Mouse (Mus musculus) liver, postnatal 0 days (tissue): Measurements from ENCODE around the gene Dock4.

Source experiments
- CTCF ChIP-seq: sonication (generic); IDR thresholded peaks from 2 replicates; pipeline ENCODE4 v1.5.1; 2016; ENCODE audit warnings: antibody characterized with exemption, low read depth
- EP300 ChIP-seq: IDR thresholded peaks from 2 replicates; pipeline ENCODE4 v1.6.1; 2016; ENCODE audit warnings: antibody characterized with exemption, low read depth, mild to moderate bottlenecking

GRCm38 (mm10) chr12:40813474-40813873, 367.7 kb downstream of the Dock4 start:
- no peak for TF ChIP-seq CTCF
- TF ChIP-seq EP300: no peak
